Mouse (Mus musculus) liver, embryonic 18 days (tissue): ENCODE results near the gene Tmem94. TPM values are rescaled to one million over a fixed set of nuclear protein-coding genes. Genes with fewer than 3 reads are reported as not detected.

Experiments used
- polyA plus RNA-seq: library from polyadenylated mRNA; depleted of rRNA; stranded (reverse); fragments of >200 nt; gene quantifications from 2 replicates; pipeline ENCODE4 v1.2.3, GENCODE M21; 2012; rRNA removed

Tmem94 gene
- 7.4 and 8.5 TPM in 2 replicates for polyA plus RNA-seq

DNA sequence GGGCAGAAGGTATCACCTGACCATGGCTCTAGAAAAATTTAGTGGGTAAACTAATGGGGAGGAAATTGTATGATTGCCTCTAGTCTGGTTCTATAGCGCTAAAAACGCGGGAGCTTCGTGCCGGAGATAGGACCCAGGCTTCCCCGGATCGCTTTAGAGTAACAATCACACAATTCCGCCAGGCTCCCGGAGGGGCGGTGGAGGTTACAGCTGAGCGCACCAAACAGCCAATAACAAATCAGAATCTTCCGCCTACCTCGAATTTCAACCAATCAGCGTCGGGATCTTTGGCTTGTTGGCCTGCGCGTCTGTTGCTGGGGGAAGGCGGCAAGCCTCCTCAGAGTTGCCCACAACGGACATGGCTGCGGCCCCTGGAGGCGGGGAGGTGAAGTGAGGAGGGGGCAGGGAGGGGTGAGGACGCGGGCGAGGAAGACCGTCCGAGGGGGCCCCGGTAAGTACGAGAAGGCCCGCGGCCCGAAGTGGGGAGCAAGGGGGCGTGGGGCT lies at the start of gene Tmem94:
TSS of gene Tmem94 (plus strand) at position 331 of the 504 bp plus-strand sequence.

GRCm38 (mm10) chr11:115813507-115814296 lies 48.5 kb downstream of the Tmem94 start, which contains the start of gene Caskin2:
Caskin2 (minus strand) TSS chr11:115813639.

GRCm38 (mm10) chr11:115814605-115815450 lies 49.6 kb downstream of the Tmem94 start, which contains the start of gene Tsen54:
Tsen54 (plus strand) TSS chr11:115814724.

GRCm38 (mm10) chr11:115823774-115824740 lies 58.8 kb downstream of the Tmem94 start, which contains the start of gene Llgl2:
Llgl2 (plus strand) TSS chr11:115824049.

Other genes starting within 250 kb of the Tmem94 start
- 133 and 136 TPM in 2 replicates for gene Sumo2, start 229.2 kb upstream of the Tmem94 start, polyA plus RNA-seq
- gene Nup85, start 201.0 kb upstream of the Tmem94 start, polyA plus RNA-seq: 52.3 and 55.6 TPM in 2 replicates
- gene Mrps7, start 161.5 kb upstream of the Tmem94 start, polyA plus RNA-seq: 23.3 and 24.4 TPM in 2 replicates
- 6.7 and 8.1 TPM in 2 replicates for gene Gga3, start 161.4 kb upstream of the Tmem94 start, polyA plus RNA-seq
- gene Mif4gd, start 152.5 kb upstream of the Tmem94 start, polyA plus RNA-seq: 35.3 and 35.9 TPM in 2 replicates
- gene Slc25a19, start 137.1 kb upstream of the Tmem94 start, polyA plus RNA-seq: 7.8 and 8.4 TPM in 2 replicates
- gene Grb2, start 56.8 kb upstream of the Tmem94 start, polyA plus RNA-seq: 22.1 and 25.3 TPM in 2 replicates
- gene Caskin2, start 48.2 kb downstream of the Tmem94 start, polyA plus RNA-seq: 4.7 and 5.5 TPM in 2 replicates
- 8.9 and 9.4 TPM in 2 replicates for gene Tsen54, start 49.3 kb downstream of the Tmem94 start, polyA plus RNA-seq
- gene Llgl2, start 58.6 kb downstream of the Tmem94 start, polyA plus RNA-seq: 23.6 and 26.0 TPM in 2 replicates
- gene Myo15b, start 93.0 kb downstream of the Tmem94 start, polyA plus RNA-seq: 1.1 and 1.3 TPM in 2 replicates
- 9.2 and 10.1 TPM in 2 replicates for gene Smim5, start 134.5 kb downstream of the Tmem94 start, polyA plus RNA-seq
- 0.96 and 1.1 TPM in 2 replicates for gene Smim6, start 146.6 kb downstream of the Tmem94 start, polyA plus RNA-seq
- gene Sap30bp, start 167.8 kb downstream of the Tmem94 start, polyA plus RNA-seq: 18.6 and 21.1 TPM in 2 replicates
- gene Recql5, start 168.0 kb downstream of the Tmem94 start, polyA plus RNA-seq: 6.0 and 6.8 TPM in 2 replicates
- gene Itgb4, start 209.3 kb downstream of the Tmem94 start, polyA plus RNA-seq: 0.21 and 0.23 TPM in 2 replicates
- gene Galk1, start 247.3 kb downstream of the Tmem94 start, polyA plus RNA-seq: 104 TPM in 2 replicates